Mouse (Mus musculus) frontal cortex, postnatal 10 days (tissue): ENCODE results near the gene Gm49711.
A peak's percentile ranks its signal among the peaks of the same experiment; 100 is the strongest.

ENCODE experiments used
- DNase-seq, 2 experiments: peaks; one replicate each; pipeline ENCODE4 v3.0.0; 2022; ENCODE audit warnings: low spot score in 2 of 2, mixed read lengths in 1 of 2

The Gm49711 gene

GRCm38 (mm10) chr16:92119013-92119515, 60.9 kb downstream of the Gm49711 start:
- no peak for DNase-seq

GRCm38 (mm10) chr16:92120899-92121531, 62.9 kb downstream of the Gm49711 start:
- DNase-seq, result no peak

- DNase-seq, result no peak
These were observed 69.1 kb downstream of the Gm49711 start for GRCm38 (mm10) chr16:92127226-92127625.

GRCm38 (mm10) chr16:92127666-92128065, 69.5 kb downstream of the Gm49711 start:
- DNase-seq, result no peak

- no peak for DNase-seq
These were observed 71.7 kb downstream of the Gm49711 start for GRCm38 (mm10) chr16:92129843-92130242.

- no peak for DNase-seq
These were observed 74.4 kb downstream of the Gm49711 start for GRCm38 (mm10) chr16:92132511-92132910.

- DNase-seq, result no peak
These were observed 76.1 kb downstream of the Gm49711 start for GRCm38 (mm10) chr16:92134148-92134764.

GRCm38 (mm10) chr16:92136275-92136674, 78.2 kb downstream of the Gm49711 start:
- DNase-seq, result no peak

GRCm38 (mm10) chr16:92139386-92140261, 81.5 kb downstream of the Gm49711 start:
- DNase-seq, result no peak

GRCm38 (mm10) chr16:92140328-92140727, 82.2 kb downstream of the Gm49711 start:
- no peak for DNase-seq

- no peak for DNase-seq
These were observed 82.9 kb downstream of the Gm49711 start for GRCm38 (mm10) chr16:92141021-92141420.

- DNase-seq, result no peak
These were observed 84.4 kb downstream of the Gm49711 start for GRCm38 (mm10) chr16:92142426-92143012.

- no peak for DNase-seq
These were observed 89.7 kb downstream of the Gm49711 start for GRCm38 (mm10) chr16:92147631-92148366.

GRCm38 (mm10) chr16:92148367-92148728, 90.2 kb downstream of the Gm49711 start:
- DNase-seq, result no peak

GRCm38 (mm10) chr16:92150975-92151374, 92.9 kb downstream of the Gm49711 start:
- DNase-seq, result no peak

GRCm38 (mm10) chr16:92158021-92158455, 99.9 kb downstream of the Gm49711 start:
- peak; percentile 33 to 37 for DNase-seq

GRCm38 (mm10) chr16:92158461-92159091, 100.5 kb downstream of the Gm49711 start:
- peak; percentile 56 to 75 for DNase-seq

- no peak for DNase-seq
These were observed 101.0 kb downstream of the Gm49711 start for GRCm38 (mm10) chr16:92159114-92159513.

GRCm38 (mm10) chr16:92162289-92162688, 104.2 kb downstream of the Gm49711 start:
- no peak for DNase-seq

- DNase-seq, result no peak
These were observed 105.4 kb downstream of the Gm49711 start for GRCm38 (mm10) chr16:92163545-92163944.

- DNase-seq, result no peak
These were observed 117.9 kb downstream of the Gm49711 start for GRCm38 (mm10) chr16:92176052-92176451.
